Mouse (Mus musculus) intestine, embryonic 15.5 days (tissue): ENCODE data around the gene Nsun2. TPM values are rescaled to one million over a fixed set of nuclear protein-coding genes. Genes with fewer than 3 reads are reported as not detected.

Experiments used
- ATAC-seq: fragments of 200-750 bp; cut with Nextera tagmentation; 2 replicates; pipeline ENCODE4 v1.8.0; 2017; ENCODE audit warnings: moderate TSS enrichment, moderate library complexity
- H3K27ac ChIP-seq: fragments of 300-500 bp; sonication (generic); 2 replicates; pipeline ENCODE4 v1.5.1; 2015; ENCODE audit warnings: mild to moderate bottlenecking, inconsistent platforms
- H3K27me3 ChIP-seq: fragments of 300-500 bp; sonication (generic); replicated peaks from 2 replicates; pipeline ENCODE4 v1.6.1; 2015; ENCODE audit warnings: inconsistent platforms
- H3K36me3 ChIP-seq: fragments of 300-500 bp; sonication (generic); 2 replicates; pipeline ENCODE4 v1.6.1; 2015; ENCODE audit warnings: inconsistent platforms
- H3K4me1 ChIP-seq: fragments of 300-500 bp; sonication (generic); replicated peaks from 2 replicates; pipeline ENCODE4 v1.6.1; 2015; ENCODE audit warnings: inconsistent platforms
- H3K4me2 ChIP-seq: fragments of 300-500 bp; sonication (generic); replicated peaks from 2 replicates; pipeline ENCODE4 v1.6.1; 2015; ENCODE audit warnings: mild to moderate bottlenecking, inconsistent platforms
- H3K4me3 ChIP-seq: fragments of 300-500 bp; sonication (generic); replicated peaks from 2 replicates; pipeline ENCODE4 v1.5.1; 2015; ENCODE audit warnings: inconsistent platforms
- H3K9ac ChIP-seq: fragments of 300-500 bp; sonication (generic); 2 replicates; pipeline ENCODE4 v1.6.1; 2015; ENCODE audit warnings: inconsistent platforms
- H3K9me3 ChIP-seq: fragments of 300-500 bp; sonication (generic); 2 replicates; pipeline ENCODE4 v1.6.1; 2016; ENCODE audit warnings: inconsistent platforms
- WGBS: fragments of 180-500 bp; shearing (Covaris S2); methylation state at CpG from one replicate; pipeline ENCODE4 v1.1.7; 2015; 5-methylcytosine and 5-hydroxymethylcytosine counted together
- polyA plus RNA-seq: library from polyadenylated mRNA; unstranded; fragments of >200 nt; fragmentation: Nextera tagmentation; extraction: Ambion mirVana; gene quantifications from 2 replicates; pipeline ENCODE4 v1.2.1, GENCODE M21; 2015

Nsun2 gene
- polyA plus RNA-seq, 1 experiment from 2014 or later = 131 TPM

DNA sequence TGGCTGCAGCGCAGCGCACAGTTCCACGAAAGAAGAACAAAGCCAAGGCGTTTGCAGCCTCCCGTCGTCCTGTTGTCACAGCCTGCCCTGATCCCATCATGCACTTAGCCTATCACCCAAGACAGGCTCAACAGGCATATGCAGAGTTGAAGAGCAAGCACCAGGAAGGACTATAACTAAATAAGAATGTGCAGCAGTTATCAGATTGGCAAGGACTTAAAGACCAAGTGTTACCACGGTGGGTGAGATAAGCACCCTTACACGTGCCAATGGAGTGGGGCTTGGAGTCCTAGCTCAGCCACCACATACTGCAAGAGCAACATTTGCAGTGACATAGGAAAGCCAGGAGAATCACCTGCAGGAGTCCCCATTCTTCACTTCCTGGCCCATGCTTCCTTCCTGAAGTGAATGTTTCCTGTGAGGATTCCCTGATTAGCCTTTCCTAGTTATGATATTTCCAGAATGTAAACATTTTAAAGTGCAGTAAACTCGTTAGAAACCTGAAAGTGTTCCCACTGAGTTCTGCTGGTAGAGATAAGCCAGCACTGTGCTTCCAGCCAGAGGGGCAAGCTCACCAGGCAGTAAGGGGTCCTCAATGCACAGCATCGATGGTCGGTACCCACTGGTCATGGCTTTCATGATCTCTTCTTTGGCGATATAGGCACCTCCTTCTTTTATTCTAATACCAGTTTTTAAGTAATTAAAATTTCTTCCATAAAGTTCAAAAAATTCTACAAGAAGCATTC lies 27.0 kb upstream of the Nsun2 start:
- Histone ChIP-seq H3K27ac (no peak overlapping the region), H3K36me3 (peaks cover 30% of the 10 kb centered on the region), H3K9me3 (no peaks in the 10 kb centered on the region), H3K27me3 (no peaks in the 10 kb centered on the region), H3K9ac (no peak overlapping the region), H3K4me2 (no peak overlapping the region), H3K4me1 (no peaks in the 10 kb centered on the region), H3K4me3 (no peak overlapping the region)
- no peak for ATAC-seq
- 85% methylated on average over 12 of the region's 12 CpGs for WGBS

GRCm38 (mm10) chr13:69507666-69508065 lies 25.9 kb upstream of the Nsun2 start:
- Histone ChIP-seq H3K4me3 (no peak overlapping the region), H3K4me2 (no peak overlapping the region), H3K36me3 (peaks cover 27% of the 10 kb centered on the region), H3K9ac (no peak overlapping the region), H3K27ac (no peak overlapping the region), H3K27me3 (no peaks in the 10 kb centered on the region), H3K4me1 (no peaks in the 10 kb centered on the region), H3K9me3 (no peaks in the 10 kb centered on the region)
- WGBS = 90% methylated on average over 3 of the region's 3 CpGs
- ATAC-seq = no peak

DNA sequence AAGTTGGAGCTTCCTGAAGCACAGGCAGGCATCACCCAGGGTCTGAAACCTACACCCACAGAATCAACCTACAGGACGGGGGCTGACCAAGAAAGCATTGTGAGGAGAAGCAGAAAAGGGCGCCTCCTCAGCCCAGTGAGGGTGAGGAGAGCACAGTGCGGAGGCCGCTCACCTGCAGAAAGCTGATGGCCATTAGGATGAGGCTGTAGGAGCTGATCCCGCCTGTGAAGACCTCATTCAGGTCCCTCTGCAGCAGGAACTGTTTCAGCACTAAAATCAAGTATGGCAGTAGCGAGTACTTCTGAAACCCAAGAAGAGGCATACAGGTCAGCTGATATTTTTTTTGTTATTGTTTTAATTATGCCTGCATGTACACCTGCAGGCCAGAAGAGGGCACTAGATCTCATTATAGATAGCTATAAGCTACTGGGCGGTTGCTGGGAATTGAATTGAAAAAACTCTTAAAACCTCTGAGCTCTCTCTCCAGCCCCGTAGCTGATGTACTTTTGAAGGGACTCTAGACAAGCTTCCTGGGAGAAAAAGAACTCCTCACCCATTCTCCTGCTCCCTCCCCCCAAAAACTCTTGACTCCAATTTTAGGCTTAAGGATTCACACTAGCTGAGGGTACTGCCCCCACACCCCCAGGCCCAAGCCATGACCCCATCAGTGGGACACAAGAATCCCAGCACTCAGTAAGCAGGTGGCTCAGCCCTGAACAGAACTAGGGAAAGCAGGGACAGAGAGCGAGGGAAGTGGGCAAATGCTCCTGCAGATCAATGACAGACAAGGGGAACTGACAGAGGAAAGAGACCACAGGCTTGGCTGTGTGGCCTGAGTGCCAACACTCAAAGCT lies 23.9 kb upstream of the Nsun2 start:
- no peak overlapping the region for H3K4me2 ChIP-seq
- WGBS = 62% methylated on average over 9 of the region's 9 CpGs
- H3K9me3 ChIP-seq = no peaks in the 10 kb centered on the region
- H3K36me3 ChIP-seq = peaks cover 29% of the 10 kb centered on the region
- no peak overlapping the region for H3K27ac ChIP-seq
- ATAC-seq = peak; percentile 62
- no peaks in the 10 kb centered on the region for H3K27me3 ChIP-seq
- no peaks in the 10 kb centered on the region for H3K4me1 ChIP-seq
- no peak overlapping the region for H3K9ac ChIP-seq
- no peak overlapping the region for H3K4me3 ChIP-seq

DNA sequence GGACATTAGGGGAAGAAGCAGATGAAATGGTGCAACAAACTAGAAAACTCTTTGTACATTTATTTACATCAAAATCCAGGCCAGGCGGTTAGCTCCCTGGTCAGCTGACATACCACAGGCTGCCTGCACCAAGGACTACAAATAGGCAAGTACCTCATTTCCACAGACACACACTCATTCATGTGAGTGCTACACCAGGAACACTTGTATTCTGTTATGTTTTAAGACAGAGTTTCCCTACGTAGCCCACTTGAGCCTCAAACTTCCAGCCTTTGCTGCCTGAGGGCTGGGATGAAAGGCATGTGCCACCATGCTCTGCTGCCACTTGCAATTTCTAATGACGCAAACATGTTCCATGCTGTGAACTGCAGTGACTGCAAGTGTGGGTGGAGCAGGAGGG lies 18.5 kb upstream of the Nsun2 start:
- Histone ChIP-seq H3K9me3 (no peaks in the 10 kb centered on the region), H3K4me2 (no peak overlapping the region), H3K4me1 (0 out of 2 replicates have a peak, but pooled peaks cover 2% of the 10 kb centered on the region), H3K9ac (no peak overlapping the region), H3K36me3 (peaks cover 11% of the 10 kb centered on the region; the same call in 1 of the 2 replicates), H3K4me3 (no peak overlapping the region), H3K27ac (no peak overlapping the region), H3K27me3 (no peaks in the 10 kb centered on the region)
- no peak for ATAC-seq
- WGBS = 73% methylated on average over 3 of the region's 3 CpGs

GRCm38 (mm10) chr13:69517445-69517844 lies 16.1 kb upstream of the Nsun2 start:
- no peak overlapping the region for H3K27ac ChIP-seq
- 66% methylated on average over 6 of the region's 6 CpGs for WGBS
- H3K9ac ChIP-seq = no peak overlapping the region
- 0 out of 2 replicates have a peak, but pooled peaks cover 5% of the 10 kb centered on the region for H3K36me3 ChIP-seq
- H3K4me1 ChIP-seq = peaks cover 8% of the 10 kb centered on the region
- no peaks in the 10 kb centered on the region for H3K9me3 ChIP-seq
- H3K4me3 ChIP-seq = no peak overlapping the region
- no peaks in the 10 kb centered on the region for H3K27me3 ChIP-seq
- H3K4me2 ChIP-seq = no peak overlapping the region
- ATAC-seq = no peak

DNA sequence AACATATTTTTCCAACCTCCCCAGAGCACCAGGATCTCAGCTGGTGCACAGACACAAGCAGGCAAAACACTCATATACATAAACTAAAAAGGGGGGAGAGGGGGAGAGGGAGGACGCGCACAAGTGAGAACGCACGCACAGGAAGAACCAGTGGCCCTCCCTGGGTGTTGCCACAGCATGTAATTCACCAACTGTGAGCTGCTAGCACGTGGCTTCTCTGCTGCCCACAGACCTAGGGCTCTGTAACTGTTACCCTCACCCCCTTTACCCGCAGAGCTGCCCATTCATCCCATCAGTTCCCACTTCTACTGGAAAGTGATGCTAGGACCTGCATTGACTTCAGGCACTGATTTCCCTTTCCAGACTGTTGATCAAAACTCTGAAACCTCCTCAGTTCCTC lies 14.4 kb upstream of the Nsun2 start:
- no peak overlapping the region for H3K4me2 ChIP-seq
- no peak for ATAC-seq
- no peaks in the 10 kb centered on the region for H3K36me3 ChIP-seq
- peaks cover 21% of the 10 kb centered on the region for H3K4me1 ChIP-seq
- no peak overlapping the region for H3K27ac ChIP-seq
- WGBS = 79% methylated on average over 6 of the region's 6 CpGs
- no peaks in the 10 kb centered on the region for H3K9me3 ChIP-seq
- no peak overlapping the region for H3K4me3 ChIP-seq
- no peaks in the 10 kb centered on the region for H3K27me3 ChIP-seq
- H3K9ac ChIP-seq = no peak overlapping the region

DNA sequence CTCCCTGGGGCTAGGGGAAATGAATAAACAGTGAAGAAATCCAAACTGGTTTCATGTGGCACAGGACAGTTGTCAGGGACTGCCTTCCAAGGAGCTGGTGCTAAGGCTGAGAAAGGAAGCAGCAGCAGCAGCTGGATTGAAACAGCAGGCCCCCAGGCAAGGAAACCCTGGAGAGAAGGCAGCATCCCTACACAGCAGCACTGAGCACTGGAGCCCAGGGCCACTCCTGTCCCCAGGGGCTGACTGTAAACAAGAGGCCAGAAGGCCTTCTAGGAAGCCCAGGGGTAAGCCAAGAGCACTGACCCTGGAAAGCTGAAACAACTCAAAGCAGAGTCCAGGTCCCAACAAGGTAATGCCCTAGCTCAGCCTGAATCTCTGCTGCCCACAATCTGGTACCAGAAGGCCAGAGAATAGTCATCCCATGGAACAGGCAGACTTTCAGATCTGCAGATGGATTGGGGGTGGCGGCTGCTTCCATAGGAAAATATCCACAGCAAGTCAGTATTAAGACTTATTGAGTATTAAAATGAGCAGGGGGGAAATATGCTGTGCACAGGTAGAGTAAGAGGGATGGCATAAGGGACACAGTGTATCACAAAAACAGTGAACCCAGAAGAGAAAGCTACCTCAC lies 11.3 kb upstream of the Nsun2 start:
- no peak overlapping the region for H3K27ac ChIP-seq
- no peak overlapping the region for H3K4me3 ChIP-seq
- H3K9me3 ChIP-seq = no peaks in the 10 kb centered on the region
- no peak for ATAC-seq
- H3K9ac ChIP-seq = no peak overlapping the region
- H3K4me2 ChIP-seq = no peak overlapping the region
- no peaks in the 10 kb centered on the region for H3K27me3 ChIP-seq
- H3K4me1 ChIP-seq = peaks cover 46% of the 10 kb centered on the region
- no peaks in the 10 kb centered on the region for H3K36me3 ChIP-seq
- WGBS = 92% methylated on average over 1 of the region's 1 CpGs

DNA sequence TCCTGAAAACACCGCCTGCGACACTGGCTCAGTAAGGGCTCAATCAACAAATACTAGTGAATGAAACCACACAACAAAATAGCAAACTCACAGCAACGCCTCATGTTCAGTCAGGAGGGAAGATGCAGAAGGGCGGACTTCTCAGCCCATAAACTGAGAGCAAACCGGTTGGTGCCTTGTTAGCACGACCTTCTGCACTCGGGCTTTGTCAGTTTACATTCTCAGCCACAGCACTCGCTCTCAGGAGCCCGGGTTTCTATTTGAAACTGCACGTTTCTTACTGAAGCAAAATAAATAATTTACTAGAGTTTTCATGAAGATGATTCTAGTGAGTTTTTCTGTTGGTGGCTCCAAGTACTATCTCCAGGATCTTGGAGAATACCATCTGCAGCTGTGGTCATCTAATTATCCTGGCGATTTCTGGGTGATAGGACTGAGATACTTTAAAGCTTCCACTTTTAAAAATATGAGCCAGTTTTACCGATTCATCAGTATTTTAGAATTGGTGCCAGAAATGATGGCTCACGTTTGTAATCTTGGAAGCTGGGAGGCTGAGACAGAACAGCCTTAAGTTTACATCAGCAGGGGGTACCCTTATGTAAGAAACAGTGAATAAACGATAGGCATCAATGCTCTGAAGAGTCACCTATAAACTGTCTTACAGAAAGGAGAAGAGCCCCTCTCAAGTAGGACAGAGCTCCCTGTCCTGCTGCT lies 9.9 kb upstream of the Nsun2 start:
- WGBS = 37% methylated on average over 14 of the region's 14 CpGs
- Histone ChIP-seq H3K27me3 (no peaks in the 10 kb centered on the region), H3K36me3 (no peaks in the 10 kb centered on the region), H3K4me1 (peaks cover 51% of the 10 kb centered on the region), H3K27ac (no peak overlapping the region), H3K4me3 (no peak overlapping the region), H3K9ac (no peak overlapping the region), H3K4me2 (no peak overlapping the region), H3K9me3 (no peaks in the 10 kb centered on the region)
- ATAC-seq = no peak

GRCm38 (mm10) chr13:69524158-69524530 lies 9.4 kb upstream of the Nsun2 start:
- Histone ChIP-seq H3K27ac (no peak overlapping the region), H3K4me2 (no peak overlapping the region), H3K9me3 (no peaks in the 10 kb centered on the region), H3K36me3 (no peaks in the 10 kb centered on the region), H3K9ac (no peak overlapping the region), H3K4me1 (peaks cover 54% of the 10 kb centered on the region), H3K4me3 (no peak overlapping the region), H3K27me3 (no peaks in the 10 kb centered on the region)
- no peak for ATAC-seq
- WGBS = 54% methylated on average over 2 of the region's 2 CpGs

DNA sequence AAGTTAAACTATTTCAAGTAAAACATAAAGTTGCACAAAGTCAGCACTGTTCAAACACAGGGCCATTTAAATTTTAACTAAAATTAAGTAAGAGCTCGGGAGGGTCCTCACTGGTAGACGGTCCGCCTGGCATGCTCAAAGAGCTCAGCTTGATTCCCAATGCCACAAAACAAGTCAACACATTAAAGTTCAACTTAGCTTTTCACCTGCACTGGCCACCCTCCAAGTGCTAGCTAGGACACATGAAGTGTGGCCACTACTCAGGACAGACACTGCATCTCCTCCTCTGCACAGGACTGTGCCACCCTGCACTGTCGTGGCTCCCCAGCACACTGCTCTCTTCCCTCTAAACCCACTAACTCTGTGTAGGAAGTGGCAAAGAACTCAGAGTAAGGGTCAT lies 7.7 kb upstream of the Nsun2 start:
- 0 out of 2 replicates have a peak, but pooled peaks cover 5% of the 10 kb centered on the region for H3K36me3 ChIP-seq
- H3K27ac ChIP-seq = no peak overlapping the region
- H3K4me1 ChIP-seq = peaks cover 62% of the 10 kb centered on the region
- H3K9ac ChIP-seq = no peak overlapping the region
- ATAC-seq = peak; percentile 36; the same call in 1 of the 2 replicates
- H3K9me3 ChIP-seq = no peaks in the 10 kb centered on the region
- H3K4me3 ChIP-seq = no peak overlapping the region
- 61% methylated on average over 4 of the region's 4 CpGs for WGBS
- no peaks in the 10 kb centered on the region for H3K27me3 ChIP-seq
- H3K4me2 ChIP-seq = peak overlapping the region; percentile 14; the same call in 1 of the 2 replicates

DNA sequence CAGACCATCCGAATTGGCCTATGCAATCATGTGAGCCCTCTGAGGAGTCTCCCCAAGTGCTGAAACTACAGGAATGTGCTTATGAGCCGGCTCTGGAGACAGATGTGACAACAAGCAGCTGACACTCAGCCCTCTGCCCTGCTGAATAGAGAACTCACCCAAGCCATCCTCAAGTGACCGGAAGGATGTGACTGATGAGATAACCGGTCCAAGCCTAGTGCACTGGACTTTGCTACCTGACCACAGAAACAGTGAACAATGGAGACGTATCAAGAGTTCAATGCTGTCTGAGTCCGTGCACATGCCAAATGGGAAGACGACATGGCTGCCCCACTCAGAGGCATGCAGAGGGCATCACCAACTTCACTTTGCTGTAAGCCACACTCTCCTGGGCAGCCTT lies 5.0 kb upstream of the Nsun2 start:
- ATAC-seq = no peak
- no peaks in the 10 kb centered on the region for H3K27me3 ChIP-seq
- WGBS = 77% methylated on average over 7 of the region's 7 CpGs
- no peak overlapping the region for H3K4me3 ChIP-seq
- 0 out of 2 replicates have a peak, but pooled peaks cover 5% of the 10 kb centered on the region for H3K36me3 ChIP-seq
- H3K9me3 ChIP-seq = no peaks in the 10 kb centered on the region
- H3K4me1 ChIP-seq = peaks cover 64% of the 10 kb centered on the region
- no peak overlapping the region for H3K4me2 ChIP-seq
- H3K9ac ChIP-seq = no peak overlapping the region
- no peak overlapping the region for H3K27ac ChIP-seq

- Histone ChIP-seq H3K27ac (no peak overlapping the region), H3K4me2 (no peak overlapping the region), H3K27me3 (no peaks in the 10 kb centered on the region), H3K9me3 (no peaks in the 10 kb centered on the region), H3K4me1 (peaks cover 51% of the 10 kb centered on the region), H3K9ac (no peak overlapping the region), H3K4me3 (no peak overlapping the region), H3K36me3 (0 out of 2 replicates have a peak, but pooled peaks cover 5% of the 10 kb centered on the region)
- no peak for ATAC-seq
- WGBS = 73% methylated on average over 3 of the region's 3 CpGs
Measured at GRCm38 (mm10) chr13:69530156-69530555, 3.4 kb upstream of the Nsun2 start.
